ENCODE assay signal across 12 mouse cellular contexts in genomic region chr15:102134709-102135108, GRCm38 (mm10). TPM values are rescaled to one million over a fixed set of nuclear protein-coding genes. Genes with fewer than 3 reads are reported as not detected.
DNase-seq lines count a peak whose midpoint lies in the region; ATAC-seq and TF ChIP-seq lines count a peak whose summit lies in the region.
"Had no signal": no experiment of that assay in that cellular context is flagged by ENCODE, and none has a peak within 500 bp of the region (broad histone marks: within the 10 kb centered on the region; RNA-seq: fewer than 3 reads in every experiment).

No protein-coding gene starts in this region.

- ATAC-seq in forebrain, embryonic 11.5 days (replicated peaks; ENCODE audit: low FRiP score), result no peak
- no peak for ATAC-seq in midbrain, embryonic 11.5 days (ENCODE audit: low FRiP score)
- no peak for ATAC-seq in liver, embryonic 14.5 days (ENCODE audit: insufficient read depth)

- H3K4me3 ChIP-seq in forebrain, embryonic 10.5 days, result 0 out of 2 replicates have a peak overlapping the region, but pooled peaks have one; percentile 90
- no peak overlapping the region for H3K4me3 ChIP-seq in forebrain, embryonic 11.5 days (ENCODE audit: low read depth, low read length)
- peak overlapping the region; percentile 89; the same call in 1 of the 2 replicates for H3K4me3 ChIP-seq in midbrain, embryonic 10.5 days
- no peak overlapping the region for H3K4me3 ChIP-seq in midbrain, embryonic 11.5 days (ENCODE audit: low read depth, low read length)
- H3K4me3 ChIP-seq in liver, embryonic 14.5 days (ENCODE audit: insufficient read depth in 1 of 2, low read depth in 2 of 2, low read length in 2 of 2), result no peak overlapping the region; a peak in 1 of 4 replicates

- TF ChIP-seq EP300 in liver, embryonic 14.5 days (IDR thresholded peaks at IDR 0.05; ENCODE audit: low read depth), result no peak

- no peaks in the 10 kb centered on the region; the same call in 1 of the 2 replicates for H3K27me3 ChIP-seq in forebrain, embryonic 10.5 days (ENCODE audit: poor library complexity, severe bottlenecking)
- no peaks in the 10 kb centered on the region for H3K27me3 ChIP-seq in forebrain, embryonic 11.5 days (ENCODE audit: control insufficient read depth, insufficient read depth, low read length)
- H3K27me3 ChIP-seq in midbrain, embryonic 10.5 days (ENCODE audit: low read depth, poor library complexity, severe bottlenecking), result no peaks in the 10 kb centered on the region; the same call in 1 of the 2 replicates
- H3K27me3 ChIP-seq in midbrain, embryonic 11.5 days (ENCODE audit: control insufficient read depth, insufficient read depth, low read length), result no peaks in the 10 kb centered on the region
- H3K27me3 ChIP-seq in liver, embryonic 14.5 days (ENCODE audit: control insufficient read depth, insufficient read depth, low read length), result no peaks in the 10 kb centered on the region

- H3K9me3 ChIP-seq in forebrain, embryonic 10.5 days, result no peaks in the 10 kb centered on the region
- no peaks in the 10 kb centered on the region for H3K9me3 ChIP-seq in forebrain, embryonic 11.5 days (ENCODE audit: control insufficient read depth, low read length)
- H3K9me3 ChIP-seq in midbrain, embryonic 10.5 days (replicated peaks), result no peaks in the 10 kb centered on the region
- no peaks in the 10 kb centered on the region for H3K9me3 ChIP-seq in midbrain, embryonic 11.5 days (ENCODE audit: control insufficient read depth, low read length)
- no peaks in the 10 kb centered on the region for H3K9me3 ChIP-seq in liver, embryonic 14.5 days (ENCODE audit: control insufficient read depth, low read length)

- no peak overlapping the region for H3K27ac ChIP-seq in forebrain, embryonic 10.5 days
- no peak overlapping the region for H3K27ac ChIP-seq in forebrain, embryonic 11.5 days (ENCODE audit: low read depth, low read length)
- H3K27ac ChIP-seq in midbrain, embryonic 10.5 days (replicated peaks), result no peak overlapping the region
- H3K27ac ChIP-seq in midbrain, embryonic 11.5 days (ENCODE audit: low read depth, low read length), result no peak overlapping the region
- H3K27ac ChIP-seq in liver, embryonic 14.5 days, result no peak overlapping the region; the same call in 1 of the 2 replicates

- no peak for TF ChIP-seq CTCF in liver, embryonic 14.5 days (IDR thresholded peaks at IDR 0.05; ENCODE audit: low read depth)

- no peak overlapping the region for H3K4me2 ChIP-seq in forebrain, embryonic 11.5 days (ENCODE audit: low read depth, low read length, severe bottlenecking)
- H3K4me2 ChIP-seq in midbrain, embryonic 11.5 days, result no peak overlapping the region
- peak overlapping the region; percentile 75 for H3K4me2 ChIP-seq in liver, embryonic 14.5 days (ENCODE audit: low read depth)

- no peak for DNase-seq in forebrain, embryonic 10.5 days (ENCODE audit: extremely low spot score, low spot score)
- no peak for DNase-seq in forebrain, embryonic 11.5 days (ENCODE audit: low spot score)
- DNase-seq in midbrain, embryonic 10.5 days (ENCODE audit: low spot score), result no peak
- no peak for DNase-seq in midbrain, embryonic 11.5 days (ENCODE audit: low spot score, missing footprints)
- no peak for DNase-seq in liver, embryonic 14.5 days (ENCODE audit: low read depth in 3 of 3, low spot score in 3 of 3)
- DNase-seq in spleen, postnatal 10 days (ENCODE audit: low spot score in 2 of 2), result no peak
- DNase-seq in testis, postnatal 10 days (ENCODE audit: low spot score), result no peak
- no peak for DNase-seq in urinary bladder, postnatal 4 days (ENCODE audit: low spot score in 2 of 2)
- DNase-seq: adrenal gland, postnatal 25 days; gastrocnemius, postnatal 10 days; kidney, adult 11 months; right cerebral cortex, postnatal 25 days had no signal

- WGBS in forebrain, embryonic 10.5 days, result 91% methylated on average over 2 of the region's 2 CpGs
- WGBS in forebrain, embryonic 11.5 days, result 93% methylated on average over 2 of the region's 2 CpGs
- WGBS in midbrain, embryonic 10.5 days, result 90% methylated on average over 2 of the region's 2 CpGs
- 92% methylated on average over 2 of the region's 2 CpGs for WGBS in midbrain, embryonic 11.5 days
- WGBS in liver, embryonic 14.5 days (ENCODE audit: insufficient replicate concordance), result 84% methylated on average over 2 of the region's 2 CpGs

- H3K4me1 ChIP-seq in forebrain, embryonic 10.5 days, result peaks cover 27% of the 10 kb centered on the region
- peaks cover 5% of the 10 kb centered on the region; the same call in 1 of the 2 replicates for H3K4me1 ChIP-seq in forebrain, embryonic 11.5 days (replicated peaks; ENCODE audit: control insufficient read depth, insufficient read depth, low read length)
- peaks cover 24% of the 10 kb centered on the region for H3K4me1 ChIP-seq in midbrain, embryonic 10.5 days
- peaks cover 6% of the 10 kb centered on the region for H3K4me1 ChIP-seq in midbrain, embryonic 11.5 days (ENCODE audit: control insufficient read depth, insufficient read depth, low read length)
- peaks cover 8 to 14% of the 10 kb centered on the region in 2 experiments for H3K4me1 ChIP-seq in liver, embryonic 14.5 days (replicated peaks; ENCODE audit: control insufficient read depth in 2 of 2, insufficient read depth in 2 of 2, low read length in 1 of 2)

- H3K9ac ChIP-seq in forebrain, embryonic 11.5 days (ENCODE audit: low read length), result no peak overlapping the region
- no peak overlapping the region for H3K9ac ChIP-seq in midbrain, embryonic 11.5 days (ENCODE audit: low read length)
- peak overlapping the region; percentile 34 for H3K9ac ChIP-seq in liver, embryonic 14.5 days (replicated peaks)

- H3K36me3 ChIP-seq in forebrain, embryonic 10.5 days (replicated peaks), result peaks cover 37% of the 10 kb centered on the region
- H3K36me3 ChIP-seq in forebrain, embryonic 11.5 days (ENCODE audit: control insufficient read depth, insufficient read depth, low read length), result no peaks in the 10 kb centered on the region; the same call in 1 of the 2 replicates
- peaks cover 38% of the 10 kb centered on the region for H3K36me3 ChIP-seq in midbrain, embryonic 10.5 days
- peaks cover 7% of the 10 kb centered on the region for H3K36me3 ChIP-seq in midbrain, embryonic 11.5 days (ENCODE audit: control insufficient read depth, insufficient read depth, low read length)
- H3K36me3 ChIP-seq in liver, embryonic 14.5 days (replicated peaks; ENCODE audit: control insufficient read depth, insufficient read depth, low read depth), result peaks cover 19% of the 10 kb centered on the region

RNA-seq across cellular contexts. Expression of gene Spryd3, which starts 1.3 kb away (rescaled TPM):
- polyA plus RNA-seq in forebrain, embryonic 10.5 days (2016; fragmentation: Nextera tagmentation; extraction: Ambion mirVana), result 10.8 and 12.7 TPM in 2 replicates
- polyA plus RNA-seq in forebrain, embryonic 11.5 days (2014; fragmentation: Nextera tagmentation; extraction: Ambion mirVana), result 12.0 and 12.1 TPM in 2 replicates
- polyA plus RNA-seq in midbrain, embryonic 10.5 days (2016; fragmentation: Nextera tagmentation; extraction: Ambion mirVana), result 13.7 and 15.5 TPM in 2 replicates
- polyA plus RNA-seq in midbrain, embryonic 11.5 days (2014; fragmentation: Nextera tagmentation; extraction: Ambion mirVana), result 9.8 and 10.5 TPM in 2 replicates
- polyA plus RNA-seq in liver, embryonic 14.5 days (2012; rRNA removed), result 11.9 and 12.5 TPM in 2 replicates
- 8.8 and 9.1 TPM in 2 replicates for polyA plus RNA-seq in liver, embryonic 14.5 days (2014; fragmentation: Nextera tagmentation; extraction: Ambion mirVana)

RNA-seq across cellular contexts. Expression of gene Igfbp6, which starts 9.5 kb away (rescaled TPM):
- polyA plus RNA-seq in forebrain, embryonic 10.5 days (2016; fragmentation: Nextera tagmentation; extraction: Ambion mirVana), result 0.14 and 0.17 TPM in 2 replicates
- polyA plus RNA-seq in forebrain, embryonic 11.5 days (2014; fragmentation: Nextera tagmentation; extraction: Ambion mirVana), result 0.33 TPM in 1 of 2 replicates, not detected in the other
- polyA plus RNA-seq in midbrain, embryonic 10.5 days (2016; fragmentation: Nextera tagmentation; extraction: Ambion mirVana), result 0.32 and 0.38 TPM in 2 replicates
- polyA plus RNA-seq in midbrain, embryonic 11.5 days (2014; fragmentation: Nextera tagmentation; extraction: Ambion mirVana), result 0.34 and 0.40 TPM in 2 replicates
- polyA plus RNA-seq in liver, embryonic 14.5 days (2012; rRNA removed), result 0.66 and 0.90 TPM in 2 replicates
- polyA plus RNA-seq in liver, embryonic 14.5 days (2014; fragmentation: Nextera tagmentation; extraction: Ambion mirVana), result 0.95 and 1.6 TPM in 2 replicates

RNA-seq across cellular contexts. Expression of gene Soat2, which starts 15.6 kb away (rescaled TPM):
- 0.09 TPM in 1 of 2 replicates, not detected in the other for polyA plus RNA-seq in forebrain, embryonic 10.5 days (2016; fragmentation: Nextera tagmentation; extraction: Ambion mirVana)
- polyA plus RNA-seq in forebrain, embryonic 11.5 days (2014; fragmentation: Nextera tagmentation; extraction: Ambion mirVana), result not detected in 2 replicates
- polyA plus RNA-seq in midbrain, embryonic 10.5 days (2016; fragmentation: Nextera tagmentation; extraction: Ambion mirVana), result 0.14 and 0.20 TPM in 2 replicates
- not detected in 2 replicates for polyA plus RNA-seq in midbrain, embryonic 11.5 days (2014; fragmentation: Nextera tagmentation; extraction: Ambion mirVana)
- 34.4 and 36.4 TPM in 2 replicates for polyA plus RNA-seq in liver, embryonic 14.5 days (2012; rRNA removed)
- 21.9 and 25.5 TPM in 2 replicates for polyA plus RNA-seq in liver, embryonic 14.5 days (2014; fragmentation: Nextera tagmentation; extraction: Ambion mirVana)

RNA-seq across cellular contexts. Expression of gene Tns2, which starts 34.5 kb away (rescaled TPM):
- 11.1 and 13.1 TPM in 2 replicates for polyA plus RNA-seq in forebrain, embryonic 10.5 days (2016; fragmentation: Nextera tagmentation; extraction: Ambion mirVana)
- 8.8 and 10.5 TPM in 2 replicates for polyA plus RNA-seq in forebrain, embryonic 11.5 days (2014; fragmentation: Nextera tagmentation; extraction: Ambion mirVana)
- polyA plus RNA-seq in midbrain, embryonic 10.5 days (2016; fragmentation: Nextera tagmentation; extraction: Ambion mirVana), result 8.9 and 9.4 TPM in 2 replicates
- 7.5 TPM in 2 replicates for polyA plus RNA-seq in midbrain, embryonic 11.5 days (2014; fragmentation: Nextera tagmentation; extraction: Ambion mirVana)
- 4.9 and 5.2 TPM in 2 replicates for polyA plus RNA-seq in liver, embryonic 14.5 days (2012; rRNA removed)
- polyA plus RNA-seq in liver, embryonic 14.5 days (2014; fragmentation: Nextera tagmentation; extraction: Ambion mirVana), result 3.7 and 4.3 TPM in 2 replicates

Comparison
In these comparisons a context has a peak if more than half of its experiments do, and no peak if none do; other contexts are left out.
1. H3K4me3 ChIP-seq: peak in forebrain, embryonic 10.5 days (single experiment) and midbrain, embryonic 10.5 days (single experiment); none in forebrain, embryonic 11.5 days (single experiment), midbrain, embryonic 11.5 days (single experiment) and liver, embryonic 14.5 days (0 of 2).
2. RNA of gene Soat2, which starts 15.6 kb away (polyA plus RNA-seq): 21.9 to 36.4 TPM in liver, embryonic 14.5 days; 0.14 to 0.20 TPM in midbrain, embryonic 10.5 days, 0.09 TPM in forebrain, embryonic 10.5 days, not detected in forebrain, embryonic 11.5 days and not detected in midbrain, embryonic 11.5 days; every median in the first group is over 10 times any median in the second.